Mouse (Mus musculus) intestine, embryonic 16.5 days (tissue): ENCODE measurements around the gene 1700017N19Rik. TPM values are rescaled to one million over a fixed set of nuclear protein-coding genes. Genes with fewer than 3 reads are reported as not detected.
A peak's percentile ranks its signal among the peaks of the same experiment; 100 is the strongest.
"Not testable (repeated sequence)": the region's sequence is repeated elsewhere in the genome, so short reads cannot be mapped to it uniquely, and the experiment has no call there.

Experiments
- ATAC-seq: fragments of 200-750 bp; cut with Nextera tagmentation; 2 replicates; pipeline ENCODE4 v1.8.0; 2017; ENCODE audit warnings: moderate TSS enrichment, moderate library complexity
- H3K27ac ChIP-seq: fragments of 300-500 bp; sonication (generic); 2 replicates; pipeline ENCODE4 v1.5.1; 2014; ENCODE audit warnings: mild to moderate bottlenecking, low read length
- H3K27me3 ChIP-seq: fragments of 300-500 bp; sonication (generic); replicated peaks from 2 replicates; pipeline ENCODE4 v1.6.1; 2014; ENCODE audit warnings: low read length, control low read depth, mixed read lengths; ENCODE audit not compliant: control insufficient read depth, insufficient read depth
- H3K36me3 ChIP-seq: fragments of 300-500 bp; sonication (generic); 2 replicates; pipeline ENCODE4 v1.6.1; 2014; ENCODE audit warnings: low read length, control low read depth; ENCODE audit not compliant: control insufficient read depth, insufficient read depth
- H3K4me1 ChIP-seq: fragments of 300-500 bp; sonication (generic); 2 replicates; pipeline ENCODE4 v1.6.1; 2014; ENCODE audit warnings: low read length, control low read depth, mixed read lengths; ENCODE audit not compliant: control insufficient read depth, insufficient read depth
- H3K4me2 ChIP-seq: fragments of 300-500 bp; sonication (generic); 2 replicates; pipeline ENCODE4 v1.6.1; 2014; ENCODE audit warnings: low read depth, low read length, control low read depth
- H3K4me3 ChIP-seq: fragments of 300-500 bp; sonication (generic); 2 replicates; pipeline ENCODE4 v1.5.1; 2014; ENCODE audit warnings: mild to moderate bottlenecking, low read length
- H3K9ac ChIP-seq: fragments of 300-500 bp; sonication (generic); 2 replicates; pipeline ENCODE4 v1.6.1; 2014; ENCODE audit warnings: low read depth, low read length
- H3K9me3 ChIP-seq: fragments of 300-500 bp; sonication (generic); 2 replicates; pipeline ENCODE4 v1.6.1; 2016; ENCODE audit warnings: low read length, control low read depth; ENCODE audit not compliant: control insufficient read depth
- WGBS: fragments of 180-500 bp; shearing (Covaris S2); extraction: QIAGEN DNeasy Blood & Tissue Kit; methylation state at CpG from one replicate; pipeline ENCODE4 v1.1.7; 2014; 5-methylcytosine and 5-hydroxymethylcytosine counted together
- polyA plus RNA-seq: library from polyadenylated mRNA; unstranded; fragments of >200 nt; fragmentation: Nextera tagmentation; extraction: Ambion mirVana; gene quantifications from 2 replicates; pipeline ENCODE4 v1.2.1, GENCODE M21; 2015

The 1700017N19Rik gene
- polyA plus RNA-seq, result not detected in 2 replicates

DNA sequence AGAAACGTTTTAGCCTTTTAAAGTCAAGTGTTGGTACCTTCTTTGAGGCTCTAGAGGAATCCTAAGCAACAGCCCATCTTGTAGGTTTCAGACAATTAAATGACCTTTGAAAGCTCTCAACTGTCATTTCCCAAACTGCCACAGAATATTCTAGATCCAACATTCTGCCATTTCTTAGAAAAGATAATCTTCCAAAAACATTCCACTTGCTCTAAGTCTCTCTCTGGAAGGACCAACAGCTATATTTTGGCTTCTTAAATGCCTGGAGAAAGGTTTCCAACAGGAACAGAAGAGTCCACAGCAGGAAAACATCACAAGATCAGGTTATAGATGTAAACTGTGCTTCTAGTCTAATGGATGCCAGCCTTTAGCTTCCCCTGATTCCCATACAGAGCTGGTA lies at the start of gene 1700017N19Rik, which contains the start of gene 4930430F08Rik:
1700017N19Rik (plus strand) TSS at position 162 of the 400 bp plus-strand sequence.
4930430F08Rik (minus strand) TSS at position 101 of the 400 bp plus-strand sequence.
- H3K4me3 ChIP-seq, result peak within 1 kb of the TSS; percentile 81
- H3K4me1 ChIP-seq, result no peaks in the 10 kb centered on the region
- 73% methylated on average over 1 of the region's 1 CpGs for WGBS
- no peak for ATAC-seq
- no peak within 1 kb of the TSS for H3K27ac ChIP-seq
- no peak within 1 kb of the TSS for H3K9ac ChIP-seq
- H3K4me2 ChIP-seq, result peak within 1 kb of the TSS; percentile 65; the same call in 1 of the 2 replicates
- no peaks in the 10 kb centered on the region for H3K9me3 ChIP-seq
- H3K27me3 ChIP-seq, result no peaks in the 10 kb centered on the region
- H3K36me3 ChIP-seq, result no peaks in the 10 kb centered on the region

DNA sequence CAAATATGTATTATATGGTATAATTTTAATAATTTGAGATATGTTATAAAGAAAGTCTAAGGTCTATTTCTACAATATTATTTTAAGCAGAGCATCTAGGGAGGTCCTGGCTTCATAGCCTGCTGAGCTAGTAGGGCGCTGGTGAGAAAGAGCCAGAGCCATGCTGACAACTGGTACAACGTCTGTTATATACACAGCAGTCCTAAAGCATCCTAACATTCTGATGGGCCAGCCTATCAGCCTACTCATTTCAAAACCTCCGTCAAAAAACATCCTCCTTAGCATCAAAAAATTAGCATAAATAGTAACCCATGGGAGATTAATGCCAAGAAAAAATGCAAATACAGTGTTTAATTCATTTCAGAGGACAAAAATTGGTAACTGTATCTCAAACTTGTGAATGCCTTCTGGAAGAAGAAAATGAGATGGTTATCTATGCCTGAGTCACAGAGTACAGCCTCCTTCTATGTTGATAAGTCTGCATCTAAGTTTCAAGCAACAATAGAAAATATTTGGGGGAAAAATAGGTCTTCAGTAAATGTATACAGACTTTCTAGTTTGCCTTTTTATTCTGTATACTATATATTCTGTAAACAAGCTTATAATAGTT lies 33.6 kb upstream of the 1700017N19Rik start:
- no peak for ATAC-seq
- no peak overlapping the region for H3K4me3 ChIP-seq

DNA sequence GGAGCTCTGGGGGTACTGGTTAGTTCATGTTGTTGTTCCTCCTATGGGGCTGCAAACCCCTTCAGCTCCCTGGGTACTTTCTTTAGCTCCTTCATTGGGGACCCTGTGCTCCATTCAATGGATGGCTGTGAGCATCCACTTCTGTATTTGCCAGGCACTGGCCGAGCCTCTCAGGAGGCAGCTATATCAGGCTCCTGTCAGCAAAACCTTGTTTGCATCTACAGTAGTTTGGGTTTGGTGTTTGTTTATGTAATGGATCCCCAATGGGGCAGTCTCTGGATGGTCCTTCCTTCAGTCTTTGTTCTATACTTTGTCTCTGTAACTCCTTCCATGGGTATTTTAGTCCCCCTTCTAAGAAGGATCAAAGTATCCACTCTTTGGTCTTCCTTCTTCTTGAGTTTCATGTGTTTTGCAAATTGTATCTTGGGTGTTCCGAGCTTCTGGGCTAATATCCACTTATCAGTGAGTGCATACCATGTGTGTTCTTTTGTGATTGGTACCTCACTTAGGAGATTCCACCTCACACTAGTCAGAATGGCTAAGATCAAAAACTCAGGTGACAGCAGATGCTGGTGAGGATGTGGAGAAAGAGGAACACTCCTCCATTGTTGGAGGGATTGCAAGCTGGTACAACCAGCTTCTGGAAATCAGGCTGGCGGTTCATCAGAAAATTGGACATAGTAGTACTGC lies 29.9 kb upstream of the 1700017N19Rik start:
- not testable (repeated sequence) for H3K27ac ChIP-seq, ATAC-seq, H3K27me3 ChIP-seq, H3K4me1 ChIP-seq, H3K9ac ChIP-seq, H3K4me3 ChIP-seq, H3K9me3 ChIP-seq, H3K4me2 ChIP-seq, H3K36me3 ChIP-seq
- 89% methylated on average over 3 of the region's 3 CpGs for WGBS

More for the DNA sequence above, 33.6 kb upstream of the 1700017N19Rik start:
- Histone ChIP-seq H3K4me1 (no peaks in the 10 kb centered on the region), H3K9me3 (no peaks in the 10 kb centered on the region), H3K9ac (no peak overlapping the region), H3K36me3 (no peaks in the 10 kb centered on the region), H3K4me2 (no peak overlapping the region), H3K27ac (no peak overlapping the region), H3K27me3 (no peaks in the 10 kb centered on the region)
- WGBS, result 88% methylated on average over 3 of the region's 3 CpGs

DNA sequence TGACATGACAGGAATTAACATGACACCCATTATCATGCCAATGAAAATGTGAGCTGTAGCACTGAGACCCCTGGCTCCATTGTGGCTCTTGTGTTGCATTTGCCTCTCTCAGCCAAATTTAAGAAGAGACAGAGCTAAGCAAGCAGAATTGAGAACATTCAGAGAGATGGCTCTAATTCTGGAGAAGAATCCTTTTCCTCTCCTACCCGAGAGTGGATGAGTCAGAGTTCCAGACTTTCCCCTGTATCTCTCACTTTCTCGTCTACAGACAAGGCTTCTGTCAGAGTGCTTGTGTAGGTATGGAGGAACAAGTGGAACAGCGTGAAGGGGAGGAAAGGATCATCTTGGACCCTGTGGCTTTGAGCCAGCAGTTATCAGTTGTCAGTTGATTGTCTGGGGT lies 26.2 kb upstream of the 1700017N19Rik start:
- no peaks in the 10 kb centered on the region for H3K4me1 ChIP-seq
- no peaks in the 10 kb centered on the region for H3K27me3 ChIP-seq
- no peak for ATAC-seq
- H3K36me3 ChIP-seq, result no peaks in the 10 kb centered on the region
- no peak overlapping the region for H3K4me3 ChIP-seq
- no peak overlapping the region for H3K27ac ChIP-seq
- no peak overlapping the region for H3K4me2 ChIP-seq
- no peak overlapping the region for H3K9ac ChIP-seq
- no peaks in the 10 kb centered on the region for H3K9me3 ChIP-seq
- WGBS, result 89% methylated on average over 3 of the region's 3 CpGs

DNA sequence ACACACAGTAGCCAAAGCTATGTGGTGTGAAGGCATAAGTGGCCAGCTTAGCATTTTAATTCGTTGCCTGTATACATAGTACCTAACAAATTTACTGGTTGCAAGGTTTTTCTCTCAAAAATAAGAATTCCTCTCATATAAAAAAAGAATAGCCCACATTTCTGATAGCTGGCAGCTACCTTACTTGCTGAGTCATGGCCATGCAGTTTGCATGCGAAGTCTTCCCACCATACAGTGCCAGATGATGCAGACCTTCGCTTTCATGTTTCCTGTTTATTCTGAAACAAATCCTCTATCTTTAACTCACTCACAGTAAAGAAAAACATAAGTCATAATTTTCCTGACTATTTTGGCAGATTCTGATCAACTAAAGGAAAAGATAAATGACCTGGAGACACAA lies 18.6 kb upstream of the 1700017N19Rik start:
- Histone ChIP-seq H3K27ac (no peak overlapping the region), H3K9ac (no peak overlapping the region), H3K27me3 (no peaks in the 10 kb centered on the region), H3K9me3 (no peaks in the 10 kb centered on the region), H3K4me3 (no peak overlapping the region), H3K4me1 (no peaks in the 10 kb centered on the region), H3K4me2 (no peak overlapping the region), H3K36me3 (0 out of 2 replicates have a peak, but pooled peaks cover 2% of the 10 kb centered on the region)
- WGBS, result 89% methylated on average over 3 of the region's 3 CpGs
- ATAC-seq, result no peak

DNA sequence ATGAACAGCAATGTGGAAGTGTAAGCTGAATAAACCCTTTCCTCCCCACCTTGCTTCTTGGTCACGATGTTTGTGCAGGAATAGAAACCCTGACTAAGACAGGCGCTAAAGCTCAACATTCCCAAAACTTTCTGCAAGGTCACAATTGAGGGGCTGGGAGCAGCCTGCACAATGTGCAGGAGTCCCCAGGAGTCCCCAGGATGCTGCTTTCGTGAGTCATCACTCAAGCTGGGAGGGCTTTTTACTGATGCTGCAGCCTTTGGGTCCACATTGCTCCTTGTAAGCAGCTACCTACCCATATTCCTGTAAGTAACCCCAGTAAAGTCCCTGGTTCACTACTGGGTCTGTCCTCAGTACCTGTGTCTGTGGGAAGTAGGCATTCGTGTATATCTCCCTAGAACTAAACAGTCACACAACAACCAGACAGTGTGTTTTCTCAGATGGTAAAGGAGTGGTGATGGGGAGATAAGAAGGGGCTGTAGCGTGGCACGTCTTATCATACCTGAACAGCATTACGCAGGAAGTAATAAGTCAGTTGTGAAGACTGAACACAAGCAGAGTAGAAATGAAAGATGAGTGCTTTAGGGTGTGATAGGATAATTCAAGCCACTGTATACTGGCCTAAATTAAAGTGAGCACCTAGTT lies 15.7 kb upstream of the 1700017N19Rik start:
- peak; percentile 33; the same call in 1 of the 2 replicates for ATAC-seq
- WGBS, result 89% methylated on average over 7 of the region's 7 CpGs

DNA sequence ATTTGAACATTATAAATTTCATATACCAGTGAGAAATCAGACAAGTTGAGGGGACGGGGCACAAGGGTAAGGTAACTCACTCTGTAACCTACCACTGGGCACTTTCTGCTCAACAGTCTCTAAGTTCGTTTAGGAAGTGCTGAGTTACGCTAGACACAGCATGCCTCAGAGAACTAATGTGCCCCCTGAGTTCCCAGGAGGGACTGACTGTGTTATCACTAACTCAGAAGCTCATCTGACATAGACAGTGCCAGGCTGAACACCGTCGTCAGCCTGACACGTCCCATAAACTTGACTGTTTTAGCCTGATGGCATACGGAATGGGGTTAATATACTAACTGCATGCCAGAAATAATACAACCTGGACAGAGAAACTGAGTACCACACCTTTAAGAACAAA lies 15.0 kb upstream of the 1700017N19Rik start:
- 0 out of 2 replicates have a peak, but pooled peaks cover 2% of the 10 kb centered on the region for H3K36me3 ChIP-seq
- no peak overlapping the region for H3K4me2 ChIP-seq
- no peak for ATAC-seq
- H3K27ac ChIP-seq, result no peak overlapping the region
- no peak overlapping the region for H3K9ac ChIP-seq
- no peak overlapping the region for H3K4me3 ChIP-seq
- no peaks in the 10 kb centered on the region for H3K27me3 ChIP-seq
- H3K9me3 ChIP-seq, result no peaks in the 10 kb centered on the region
- no peaks in the 10 kb centered on the region for H3K4me1 ChIP-seq
- 84% methylated on average over 7 of the region's 7 CpGs for WGBS

More for the DNA sequence above, 15.7 kb upstream of the 1700017N19Rik start:
- no peaks in the 10 kb centered on the region for H3K4me1 ChIP-seq
- 0 out of 2 replicates have a peak, but pooled peaks cover 2% of the 10 kb centered on the region for H3K36me3 ChIP-seq
- no peak overlapping the region for H3K27ac ChIP-seq
- H3K9me3 ChIP-seq, result no peaks in the 10 kb centered on the region
- H3K4me2 ChIP-seq, result no peak overlapping the region
- no peaks in the 10 kb centered on the region for H3K27me3 ChIP-seq
- no peak overlapping the region for H3K4me3 ChIP-seq
- H3K9ac ChIP-seq, result no peak overlapping the region

DNA sequence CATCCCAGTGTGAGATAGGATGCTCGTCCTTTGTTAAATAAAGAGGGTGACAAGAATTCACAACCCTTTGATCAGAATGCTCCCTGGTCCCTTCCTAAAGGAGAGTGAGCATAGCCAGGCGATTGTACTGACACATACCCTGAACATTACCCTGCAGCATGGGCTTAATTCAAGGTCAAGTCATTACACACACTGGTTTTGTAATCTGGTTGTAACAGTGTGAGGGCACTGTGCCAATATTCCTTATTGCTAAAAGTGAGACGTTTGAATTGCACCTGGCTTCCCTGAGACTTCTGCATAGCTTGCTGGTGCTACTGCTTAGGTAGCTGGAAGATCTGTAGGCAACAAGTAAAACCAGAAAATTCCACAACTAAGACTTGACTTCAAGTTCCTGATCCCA lies 6.1 kb upstream of the 1700017N19Rik start:
- H3K4me2 ChIP-seq, result no peak overlapping the region

DNA sequence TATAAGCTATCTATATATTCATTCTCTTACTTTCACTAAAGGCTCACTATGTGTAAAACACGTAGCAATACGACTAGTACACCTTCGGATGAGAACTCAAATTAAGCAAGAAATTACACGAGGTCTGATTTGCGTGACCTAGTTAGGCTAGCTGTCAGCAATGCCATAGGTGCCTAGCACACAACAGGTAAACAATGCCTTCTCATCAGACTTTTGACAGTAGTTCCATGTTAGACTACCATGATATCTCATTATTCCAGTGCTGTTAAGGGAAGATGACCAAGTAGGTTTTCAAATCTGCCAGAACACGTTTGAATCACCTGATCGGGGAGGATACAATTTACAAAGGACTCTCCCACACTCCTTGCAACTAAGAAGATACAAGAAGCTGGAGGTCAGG lies 1.8 kb upstream of the 1700017N19Rik start:
- H3K27ac ChIP-seq, result no peak overlapping the region
- peak overlapping the region; percentile 65 for H3K4me2 ChIP-seq
- H3K9ac ChIP-seq, result peak overlapping the region; percentile 82
- H3K4me1 ChIP-seq, result no peaks in the 10 kb centered on the region
- no peaks in the 10 kb centered on the region for H3K36me3 ChIP-seq
- H3K9me3 ChIP-seq, result no peaks in the 10 kb centered on the region
- H3K4me3 ChIP-seq, result peak overlapping the region; percentile 81
- no peaks in the 10 kb centered on the region for H3K27me3 ChIP-seq
- 41% methylated on average over 7 of the region's 7 CpGs for WGBS
- ATAC-seq, result 0 out of 2 replicates have a peak, but pooled peaks have one; percentile 2

More for the DNA sequence above, 6.1 kb upstream of the 1700017N19Rik start:
- no peaks in the 10 kb centered on the region for H3K36me3 ChIP-seq
- no peak for ATAC-seq
- H3K27me3 ChIP-seq, result no peaks in the 10 kb centered on the region
- H3K4me3 ChIP-seq, result no peak overlapping the region
- H3K9ac ChIP-seq, result no peak overlapping the region
- H3K4me1 ChIP-seq, result no peaks in the 10 kb centered on the region
- WGBS, result 85% methylated on average over 3 of the region's 3 CpGs
- H3K27ac ChIP-seq, result no peak overlapping the region
- no peaks in the 10 kb centered on the region for H3K9me3 ChIP-seq
